Mouse (Mus musculus): ENCODE data around the gene Stab1.

DNA sequence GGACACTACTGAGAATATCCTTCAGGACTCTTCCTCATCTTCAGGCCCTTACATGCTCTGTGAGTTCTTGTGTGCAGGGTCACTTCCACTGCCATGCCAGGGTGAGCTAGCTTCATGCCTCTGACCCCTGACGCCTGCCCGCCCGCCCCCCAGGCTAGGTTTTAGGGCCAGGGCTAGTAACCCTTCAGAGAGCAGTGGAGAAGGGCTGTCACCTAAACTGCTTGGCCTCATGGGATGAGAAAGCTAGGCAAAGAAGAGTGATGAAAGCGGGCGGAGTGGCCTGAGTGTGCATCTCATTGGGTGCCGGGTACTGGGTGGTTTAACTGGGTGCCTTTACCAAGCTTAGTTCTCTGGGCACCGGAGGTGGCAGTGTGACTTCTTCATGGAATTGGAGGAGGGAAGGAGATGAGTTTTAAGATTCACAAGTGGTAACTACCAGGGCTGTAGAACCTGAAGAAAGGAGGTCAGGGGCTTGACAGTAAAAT is 35.9 kb downstream of the Stab1 start:
- no peak for TF ChIP-seq GATA1 (IDR thresholded peaks at IDR 0.05; ENCODE audit: borderline replicate concordance, low read length)
- TF ChIP-seq FLI1 (IDR thresholded peaks at IDR 0.05; ENCODE audit: low read length), result no peak
